Mouse (Mus musculus) stomach, postnatal 0 days (tissue): ENCODE measurements around the gene Mtfr1l. TPM values are rescaled to one million over a fixed set of nuclear protein-coding genes. Genes with fewer than 3 reads are reported as not detected.

Experiments used
- ATAC-seq: fragments of 200-750 bp; cut with Nextera tagmentation; 2 replicates; pipeline ENCODE4 v1.8.0; 2017; ENCODE audit not compliant: low FRiP score, low TSS enrichment
- DNase-seq: peaks from one replicate; pipeline ENCODE4 v3.0.0-alpha.2; 2016; ENCODE audit warnings: low spot score
- H3K27ac ChIP-seq: fragments of 300-500 bp; sonication (generic); replicated peaks from 2 replicates; pipeline ENCODE4 v1.5.1; 2014; ENCODE audit warnings: mild to moderate bottlenecking, control low read depth
- H3K27me3 ChIP-seq: fragments of 300-500 bp; sonication (generic); 2 replicates; pipeline ENCODE4 v1.6.1; 2014; ENCODE audit warnings: low read length; ENCODE audit not compliant: control insufficient read depth, insufficient read depth
- H3K36me3 ChIP-seq: fragments of 300-500 bp; sonication (generic); 2 replicates; pipeline ENCODE4 v1.6.1; 2014; ENCODE audit warnings: low read length, mixed read lengths; ENCODE audit not compliant: control insufficient read depth, insufficient read depth
- H3K4me1 ChIP-seq: fragments of 300-500 bp; sonication (generic); replicated peaks from 2 replicates; pipeline ENCODE4 v1.6.1; 2014; ENCODE audit warnings: antibody characterized with exemption; ENCODE audit not compliant: control insufficient read depth, insufficient read depth
- H3K4me2 ChIP-seq: fragments of 300-500 bp; sonication (generic); replicated peaks from 2 replicates; pipeline ENCODE4 v1.6.1; 2014; ENCODE audit warnings: low read depth, mild to moderate bottlenecking, control low read depth, moderate library complexity
- H3K4me3 ChIP-seq: fragments of 300-500 bp; sonication (generic); 2 replicates; pipeline ENCODE4 v1.5.1; 2014; ENCODE audit warnings: low read depth, low read length, control low read depth
- H3K9ac ChIP-seq: fragments of 300-500 bp; sonication (generic); 2 replicates; pipeline ENCODE4 v1.6.1; 2014; ENCODE audit warnings: mild to moderate bottlenecking, low read length, control low read depth, mixed read lengths
- H3K9me3 ChIP-seq: fragments of 300-500 bp; sonication (generic); 2 replicates; pipeline ENCODE4 v1.6.1; 2016; ENCODE audit warnings: low read length; ENCODE audit not compliant: control insufficient read depth
- CTCF ChIP-seq: IDR thresholded peaks from 2 replicates; pipeline ENCODE4 v1.5.1; 2016; ENCODE audit warnings: antibody characterized with exemption, low read depth, mild to moderate bottlenecking, moderate library complexity
- EP300 ChIP-seq: optimal IDR thresholded peaks from 2 replicates; pipeline ENCODE3; 2016; ENCODE audit warnings: antibody characterized with exemption
- WGBS: fragments of 180-500 bp; shearing (Covaris S2); extraction: QIAGEN DNeasy Blood & Tissue Kit; methylation state at CpG from one replicate; pipeline ENCODE4 v1.1.7; 2014; 5-methylcytosine and 5-hydroxymethylcytosine counted together
- polyA plus RNA-seq: library from polyadenylated mRNA; unstranded; fragments of >200 nt; fragmentation: Nextera tagmentation; extraction: Ambion mirVana; gene quantifications from 2 replicates; pipeline ENCODE4 v1.2.1, GENCODE M21; 2015

Mtfr1l gene
- polyA plus RNA-seq, 1 experiment from 2014 or later, result 64.7 TPM

DNA sequence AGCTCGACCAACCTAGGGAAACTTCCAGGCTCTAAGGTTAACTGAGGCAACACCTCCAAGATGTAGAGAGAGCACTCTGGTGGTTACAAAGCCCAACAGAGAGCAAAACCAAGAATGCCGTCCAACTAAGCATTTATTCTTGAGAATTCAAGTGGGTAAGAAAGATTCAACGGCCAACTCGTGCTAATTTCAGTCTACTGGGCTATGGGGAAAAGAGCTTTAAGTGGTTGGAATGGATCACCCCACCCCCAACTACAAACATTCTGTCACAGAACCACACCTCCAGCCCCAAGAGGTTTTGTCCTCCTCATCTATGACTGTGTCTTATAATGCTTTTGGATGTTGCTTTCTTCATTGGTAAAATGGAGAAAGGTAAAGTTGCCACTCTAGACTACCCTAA is 2.3 kb downstream of the Mtfr1l start:
- H3K4me2 ChIP-seq, result no peak overlapping the region
- WGBS, result 62% methylated on average over 4 of the region's 4 CpGs

DNA sequence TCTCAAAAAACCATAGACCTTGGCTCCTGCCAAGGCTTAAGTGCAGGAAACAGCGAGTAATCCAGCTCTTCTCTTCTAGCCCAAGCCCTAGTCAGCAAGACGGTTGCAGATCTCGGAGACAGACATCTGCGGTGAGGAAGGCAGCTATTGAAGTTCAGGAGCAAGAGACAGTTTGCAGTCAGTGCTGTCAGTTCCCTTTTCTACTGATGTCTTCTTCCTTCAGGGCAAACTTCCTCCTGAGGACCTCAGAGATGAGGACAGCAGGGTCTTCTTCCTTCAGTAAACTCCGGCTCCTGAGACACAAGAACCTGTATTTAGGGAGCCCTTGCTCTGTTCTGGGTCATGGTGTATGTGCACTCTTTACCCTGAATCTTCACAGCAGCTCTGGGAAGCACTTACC is 9.0 kb downstream of the Mtfr1l start:
- no peaks in the 10 kb centered on the region for H3K4me1 ChIP-seq
- H3K36me3 ChIP-seq, result peaks cover 19% of the 10 kb centered on the region
- no peak for ATAC-seq
- TF ChIP-seq EP300, result no peak
- no peak for TF ChIP-seq CTCF
- WGBS, result 77% methylated on average over 5 of the region's 5 CpGs
- H3K27ac ChIP-seq, result no peak overlapping the region
- no peaks in the 10 kb centered on the region for H3K9me3 ChIP-seq
- H3K4me3 ChIP-seq, result no peak overlapping the region
- DNase-seq, result no peak
- no peak overlapping the region for H3K9ac ChIP-seq
- no peak overlapping the region for H3K4me2 ChIP-seq
- H3K27me3 ChIP-seq, result no peaks in the 10 kb centered on the region

More for the DNA sequence above, 2.3 kb downstream of the Mtfr1l start:
- no peak for DNase-seq
- Histone ChIP-seq H3K9me3 (no peaks in the 10 kb centered on the region), H3K9ac (no peak overlapping the region), H3K4me1 (no peaks in the 10 kb centered on the region), H3K4me3 (no peak overlapping the region), H3K36me3 (peaks cover 15% of the 10 kb centered on the region), H3K27me3 (no peaks in the 10 kb centered on the region), H3K27ac (no peak overlapping the region)
- no peak for ATAC-seq
- TF ChIP-seq EP300 (no peak), CTCF (no peak)

DNA sequence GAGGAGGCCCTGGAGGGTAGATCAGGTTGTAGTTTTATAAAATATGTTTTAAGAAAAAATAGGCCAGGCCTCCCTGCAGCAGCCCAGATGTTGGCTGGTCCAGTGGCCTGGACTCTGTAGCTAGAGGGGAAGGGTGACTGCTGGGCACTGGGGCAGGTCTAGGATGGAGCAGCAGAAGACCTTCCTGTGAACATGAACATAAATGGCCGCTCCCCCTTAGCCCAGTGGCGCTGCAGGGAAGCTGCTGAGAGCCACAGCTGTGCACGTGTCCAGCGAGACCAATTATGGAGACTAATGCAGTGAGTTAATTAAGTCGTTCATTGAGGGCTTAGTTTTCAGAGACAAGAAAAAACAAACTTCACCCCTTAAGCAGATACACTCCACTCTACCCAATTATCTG is 9.4 kb downstream of the Mtfr1l start:
- Histone ChIP-seq H3K4me3 (no peak overlapping the region), H3K36me3 (peaks cover 19% of the 10 kb centered on the region)

DNA sequence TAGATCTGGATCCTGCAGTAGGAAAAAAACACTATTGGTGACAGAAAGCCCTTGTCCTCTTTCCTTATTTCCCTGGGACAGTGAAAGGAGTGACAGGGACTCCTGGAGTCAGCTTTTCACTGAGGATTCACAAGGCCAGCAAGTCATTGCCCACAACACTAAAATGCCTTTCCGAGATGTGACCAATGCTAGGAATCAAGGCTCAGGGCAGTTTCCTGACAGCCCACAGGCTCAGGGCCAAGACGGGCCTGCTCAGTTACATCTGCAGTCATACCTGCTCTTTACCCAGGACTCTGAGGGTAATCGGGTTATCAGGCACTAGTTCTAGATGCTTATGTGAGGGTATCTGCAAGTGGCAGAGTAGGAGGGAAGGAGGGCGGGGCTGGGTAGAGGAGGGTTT is 11.7 kb downstream of the Mtfr1l start:
- no peak for TF ChIP-seq CTCF
- TF ChIP-seq EP300, result no peak
- no peaks in the 10 kb centered on the region for H3K27me3 ChIP-seq
- H3K4me1 ChIP-seq, result no peaks in the 10 kb centered on the region
- H3K4me2 ChIP-seq, result no peak overlapping the region
- 80% methylated on average over 4 of the region's 4 CpGs for WGBS
- DNase-seq (no peak), ATAC-seq (no peak)
- no peaks in the 10 kb centered on the region for H3K9me3 ChIP-seq
- H3K36me3 ChIP-seq, result peaks cover 8% of the 10 kb centered on the region; the same call in 1 of the 2 replicates
- H3K27ac ChIP-seq, result no peak overlapping the region
- no peak overlapping the region for H3K4me3 ChIP-seq
- no peak overlapping the region for H3K9ac ChIP-seq

More for the DNA sequence above, 9.4 kb downstream of the Mtfr1l start:
- Histone ChIP-seq H3K27ac (no peak overlapping the region), H3K9me3 (no peaks in the 10 kb centered on the region), H3K4me1 (no peaks in the 10 kb centered on the region), H3K27me3 (no peaks in the 10 kb centered on the region), H3K9ac (no peak overlapping the region), H3K4me2 (no peak overlapping the region)
- TF ChIP-seq CTCF (no peak), EP300 (no peak)
- ATAC-seq (no peak), DNase-seq (no peak)
- WGBS, result 73% methylated on average over 5 of the region's 5 CpGs

DNA sequence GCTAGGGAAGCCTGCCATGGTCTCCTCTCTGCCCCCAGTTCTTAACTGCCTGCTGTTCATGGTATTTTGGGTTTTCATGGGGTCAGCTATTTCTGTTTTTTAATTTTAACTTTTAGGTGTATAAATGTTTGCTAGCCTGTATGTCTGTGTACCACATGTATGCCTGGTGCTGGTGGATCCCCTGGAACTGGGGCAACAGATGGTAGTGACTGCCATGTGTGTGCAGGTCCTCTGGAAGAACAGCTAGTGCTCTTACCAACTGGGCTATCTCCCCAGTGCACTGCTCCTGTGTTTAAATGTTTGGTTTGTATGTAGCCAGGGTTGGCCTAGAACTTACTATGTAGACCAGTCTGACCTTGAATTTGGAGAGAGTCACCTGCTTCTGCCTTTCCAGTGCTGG is 15.9 kb downstream of the Mtfr1l start:
- H3K4me1 ChIP-seq, result 0 out of 2 replicates have a peak, but pooled peaks cover 3% of the 10 kb centered on the region
- no peak overlapping the region for H3K9ac ChIP-seq
- H3K27ac ChIP-seq, result no peak overlapping the region
- H3K4me2 ChIP-seq, result no peak overlapping the region
- no peak overlapping the region for H3K4me3 ChIP-seq
- no peak for TF ChIP-seq EP300
- TF ChIP-seq CTCF, result no peak
- no peaks in the 10 kb centered on the region for H3K27me3 ChIP-seq
- no peak for DNase-seq
- H3K9me3 ChIP-seq, result no peaks in the 10 kb centered on the region
- ATAC-seq, result no peak
- H3K36me3 ChIP-seq, result no peaks in the 10 kb centered on the region

DNA sequence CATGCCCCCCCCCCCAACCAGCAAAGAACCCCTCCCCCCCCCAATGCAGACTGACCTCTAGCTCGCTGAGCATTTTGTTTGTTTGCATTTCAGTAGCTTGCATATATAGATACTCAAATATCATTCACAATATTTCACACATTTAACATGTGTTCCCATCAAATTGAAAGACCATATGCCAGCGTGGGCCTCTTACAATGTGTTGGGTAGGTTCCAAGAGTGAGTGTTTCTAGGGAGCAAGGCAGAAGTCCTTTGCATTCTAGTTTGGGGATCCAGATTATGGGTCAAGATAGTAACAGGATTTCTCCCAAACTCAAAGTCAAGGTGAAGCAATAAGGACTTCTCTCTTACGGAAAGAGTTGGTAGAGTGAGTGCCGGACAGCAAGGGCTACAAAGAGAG is 16.6 kb downstream of the Mtfr1l start:
- Histone ChIP-seq H3K27ac (no peak overlapping the region), H3K9me3 (no peaks in the 10 kb centered on the region), H3K27me3 (no peaks in the 10 kb centered on the region), H3K4me1 (0 out of 2 replicates have a peak, but pooled peaks cover 3% of the 10 kb centered on the region), H3K4me2 (no peak overlapping the region), H3K36me3 (no peaks in the 10 kb centered on the region), H3K4me3 (no peak overlapping the region), H3K9ac (no peak overlapping the region)
- ATAC-seq (no peak), DNase-seq (no peak)
- 88% methylated on average over 4 of the region's 4 CpGs for WGBS
- no peak for TF ChIP-seq CTCF
- TF ChIP-seq EP300, result no peak
